Mouse (Mus musculus): ENCODE results near the gene Paqr6. TPM values are rescaled to one million over a fixed set of nuclear protein-coding genes. Genes with fewer than 3 reads are reported as not detected.
"Not testable (repeated sequence)": the region's sequence is repeated elsewhere in the genome, so short reads cannot be mapped to it uniquely, and the experiment has no call there.

The Paqr6 gene
- polyA plus RNA-seq, 1 experiment: 4.3 TPM

DNA sequence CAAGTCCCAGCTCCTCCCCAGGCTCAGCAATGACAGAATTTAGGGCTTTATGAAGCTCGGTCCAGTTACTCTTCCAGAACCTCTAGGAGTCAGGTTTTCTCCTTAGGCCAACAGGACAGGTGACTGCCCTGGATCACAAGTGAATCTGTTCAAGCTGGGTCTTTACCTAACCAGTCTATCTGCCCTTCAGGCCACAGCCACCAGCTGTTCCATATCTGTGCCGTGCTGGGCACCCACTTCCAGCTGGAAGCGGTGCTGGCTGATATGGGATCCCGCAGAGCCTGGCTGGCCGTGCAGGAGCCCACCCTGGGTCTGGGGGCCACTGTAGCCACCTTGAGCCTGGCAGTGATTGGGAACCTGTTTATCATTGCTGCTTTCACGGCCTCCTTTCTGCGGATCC is 18.0 kb downstream of the Paqr6 start:
- H3K4me1 ChIP-seq (ENCODE audit: control insufficient read depth, insufficient read depth, insufficient read length); H3K27me3 ChIP-seq (ENCODE audit: control insufficient read depth, insufficient read depth, low read length); H3K4me3 ChIP-seq (ENCODE audit: extremely low read depth, insufficient read depth, insufficient read length); H3K36me3 ChIP-seq (ENCODE audit: control insufficient read depth, insufficient read depth, low read length); H3K27ac ChIP-seq (ENCODE audit: insufficient read depth, low read length); DNase-seq (ENCODE audit: low read depth in 1 of 2, low spot score in 2 of 2): not testable (repeated sequence)
- 64% methylated on average over 3 of the region's 7 CpGs for WGBS

- no peak for TF ChIP-seq POLR2A (IDR thresholded peaks at IDR 0.05; ENCODE audit: low read depth, low read length)
- TF ChIP-seq CTCF (IDR thresholded peaks at IDR 0.05; ENCODE audit: extremely low read depth, insufficient read depth, insufficient read length, insufficient replicate concordance): no peak
- 0 out of 2 replicates have a peak, but pooled peaks cover 2% of the 10 kb centered on the region for H3K4me1 ChIP-seq (ENCODE audit: control insufficient read depth, insufficient read depth, insufficient read length)
- DNase-seq (ENCODE audit: low read depth in 1 of 2, low spot score in 2 of 2): no peak
- no peaks in the 10 kb centered on the region for H3K36me3 ChIP-seq (ENCODE audit: control insufficient read depth, insufficient read depth, low read length)
- 94% methylated on average over 5 of the region's 5 CpGs for whole genome bisulfite sequencing
- no peak within 1 kb of the TSS for H3K27ac ChIP-seq (ENCODE audit: insufficient read depth, low read length)
- H3K27me3 ChIP-seq (ENCODE audit: control insufficient read depth, insufficient read depth, low read length): no peaks in the 10 kb centered on the region
- H3K4me3 ChIP-seq (ENCODE audit: extremely low read depth, insufficient read depth, insufficient read length): no peak within 1 kb of the TSS
Measured at GRCm38 (mm10) chr3:88384364-88384763, 20.0 kb downstream of the Paqr6 start, which contains the start of gene Bglap. Bglap (minus strand) TSS chr3:88384464.

DNA sequence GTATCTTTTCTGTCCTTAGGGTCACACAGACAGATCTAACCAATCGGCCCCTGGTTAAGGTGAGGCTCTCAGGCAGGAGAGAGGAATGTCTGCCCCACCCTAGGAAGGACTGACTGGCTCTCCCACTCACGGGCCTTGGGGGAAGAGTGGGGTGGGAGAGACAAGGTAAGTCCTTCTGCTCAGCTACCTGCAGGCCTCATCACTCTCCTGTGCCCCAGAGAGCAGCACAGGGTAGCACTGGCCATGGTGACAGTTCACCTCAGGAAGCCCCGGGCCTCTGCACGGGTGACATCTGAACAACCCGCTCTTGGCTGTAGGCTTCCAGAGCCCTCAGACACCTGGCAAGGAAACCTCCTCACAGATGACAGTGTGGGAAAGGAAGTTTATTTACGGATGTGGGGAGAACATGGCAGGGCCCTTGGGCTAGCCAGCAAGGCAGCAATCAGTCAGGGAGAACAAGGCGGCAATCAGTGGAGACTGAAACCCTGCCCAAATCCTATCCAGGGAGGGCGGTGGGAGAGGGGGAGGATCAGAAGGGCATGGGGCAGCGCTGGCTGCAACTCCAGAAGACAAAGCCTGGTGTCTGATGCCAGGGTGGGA is 29.5 kb downstream of the Paqr6 start:
- no peaks in the 10 kb centered on the region for H3K27me3 ChIP-seq (ENCODE audit: control insufficient read depth, insufficient read depth, low read length)
- peak overlapping the region; percentile 61; the same call in 1 of the 2 replicates for H3K27ac ChIP-seq (ENCODE audit: insufficient read depth, low read length)
- no peak overlapping the region for H3K4me3 ChIP-seq (ENCODE audit: extremely low read depth, insufficient read depth, insufficient read length)
- no peak for TF ChIP-seq CTCF (IDR thresholded peaks at IDR 0.05; ENCODE audit: extremely low read depth, insufficient read depth, insufficient read length, insufficient replicate concordance)
- no peak for TF ChIP-seq POLR2A (IDR thresholded peaks at IDR 0.05; ENCODE audit: low read depth, low read length)
- peaks cover 6% of the 10 kb centered on the region for H3K36me3 ChIP-seq (ENCODE audit: control insufficient read depth, insufficient read depth, low read length)
- WGBS: 69% methylated on average over 9 of the region's 9 CpGs
- peaks cover 14% of the 10 kb centered on the region; the same call in 1 of the 2 replicates for H3K4me1 ChIP-seq (ENCODE audit: control insufficient read depth, insufficient read depth, insufficient read length)
- no peak for DNase-seq (ENCODE audit: low read depth in 1 of 2, low spot score in 2 of 2)

DNA sequence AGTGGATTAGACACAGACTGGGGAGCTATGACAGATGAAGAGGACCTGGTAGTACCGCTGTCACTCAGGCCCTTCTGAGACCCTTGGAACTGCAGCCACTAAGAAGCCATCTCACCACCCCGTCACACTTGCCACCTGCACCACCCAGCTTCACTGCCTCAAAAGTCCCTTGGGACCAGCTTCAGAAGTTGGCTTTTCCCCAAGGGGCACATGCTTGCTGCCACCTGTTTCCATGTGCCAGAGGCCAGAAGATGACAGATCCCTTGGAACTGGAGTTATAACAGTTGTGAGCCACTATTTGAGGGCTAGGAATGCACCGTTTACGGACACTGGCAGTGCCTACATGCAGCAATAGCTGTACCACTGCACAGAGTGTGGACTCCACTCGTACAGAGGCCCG is 30.9 kb downstream of the Paqr6 start:
- TF ChIP-seq POLR2A (IDR thresholded peaks at IDR 0.05; ENCODE audit: low read depth, low read length) (no peak), CTCF (IDR thresholded peaks at IDR 0.05; ENCODE audit: extremely low read depth, insufficient read depth, insufficient read length, insufficient replicate concordance) (no peak)
- peaks cover 14% of the 10 kb centered on the region; the same call in 1 of the 2 replicates for H3K4me1 ChIP-seq (ENCODE audit: control insufficient read depth, insufficient read depth, insufficient read length)
- peaks cover 4% of the 10 kb centered on the region for H3K36me3 ChIP-seq (ENCODE audit: control insufficient read depth, insufficient read depth, low read length)

GRCm38 (mm10) chr3:88395742-88396141 is 31.4 kb downstream of the Paqr6 start:
- H3K27me3 ChIP-seq (ENCODE audit: control insufficient read depth, insufficient read depth, low read length): no peaks in the 10 kb centered on the region
- peak in 1 of 2 experiments; percentile 26 for DNase-seq (ENCODE audit: low read depth in 1 of 2, low spot score in 2 of 2)
- 44% methylated on average over 8 of the region's 8 CpGs for WGBS
- TF ChIP-seq POLR2A (IDR thresholded peaks at IDR 0.05; ENCODE audit: low read depth, low read length) (no peak), CTCF (IDR thresholded peaks at IDR 0.05; ENCODE audit: extremely low read depth, insufficient read depth, insufficient read length, insufficient replicate concordance) (no peak)
- peak overlapping the region; percentile 87 for H3K27ac ChIP-seq (ENCODE audit: insufficient read depth, low read length)
- H3K4me3 ChIP-seq (ENCODE audit: extremely low read depth, insufficient read depth, insufficient read length): peak overlapping the region; percentile 56
- peaks cover 14% of the 10 kb centered on the region; the same call in 1 of the 2 replicates for H3K4me1 ChIP-seq (ENCODE audit: control insufficient read depth, insufficient read depth, insufficient read length)
- peaks cover 4% of the 10 kb centered on the region for H3K36me3 ChIP-seq (ENCODE audit: control insufficient read depth, insufficient read depth, low read length)

More for the DNA sequence above, 30.9 kb downstream of the Paqr6 start:
- DNase-seq (ENCODE audit: low read depth in 1 of 2, low spot score in 2 of 2): peak; percentile 61 to 76
- WGBS: 49% methylated on average over 6 of the region's 6 CpGs
- peak overlapping the region; percentile 56 for H3K4me3 ChIP-seq (ENCODE audit: extremely low read depth, insufficient read depth, insufficient read length)
- peak overlapping the region; percentile 87 for H3K27ac ChIP-seq (ENCODE audit: insufficient read depth, low read length)
- no peaks in the 10 kb centered on the region for H3K27me3 ChIP-seq (ENCODE audit: control insufficient read depth, insufficient read depth, low read length)

GRCm38 (mm10) chr3:88398666-88399065 is 34.3 kb downstream of the Paqr6 start:
- DNase-seq (ENCODE audit: low read depth in 1 of 2, low spot score in 2 of 2): no peak
- no peak overlapping the region for H3K4me3 ChIP-seq (ENCODE audit: extremely low read depth, insufficient read depth, insufficient read length)
- no peaks in the 10 kb centered on the region for H3K27me3 ChIP-seq (ENCODE audit: control insufficient read depth, insufficient read depth, low read length)
- no peak for TF ChIP-seq POLR2A (IDR thresholded peaks at IDR 0.05; ENCODE audit: low read depth, low read length)
- TF ChIP-seq CTCF (IDR thresholded peaks at IDR 0.05; ENCODE audit: extremely low read depth, insufficient read depth, insufficient read length, insufficient replicate concordance): no peak
- H3K27ac ChIP-seq (ENCODE audit: insufficient read depth, low read length): no peak overlapping the region
- H3K4me1 ChIP-seq (ENCODE audit: control insufficient read depth, insufficient read depth, insufficient read length): peaks cover 17% of the 10 kb centered on the region; the same call in 1 of the 2 replicates
- 83% methylated on average over 2 of the region's 2 CpGs for WGBS
- peaks cover 4% of the 10 kb centered on the region for H3K36me3 ChIP-seq (ENCODE audit: control insufficient read depth, insufficient read depth, low read length)

DNA sequence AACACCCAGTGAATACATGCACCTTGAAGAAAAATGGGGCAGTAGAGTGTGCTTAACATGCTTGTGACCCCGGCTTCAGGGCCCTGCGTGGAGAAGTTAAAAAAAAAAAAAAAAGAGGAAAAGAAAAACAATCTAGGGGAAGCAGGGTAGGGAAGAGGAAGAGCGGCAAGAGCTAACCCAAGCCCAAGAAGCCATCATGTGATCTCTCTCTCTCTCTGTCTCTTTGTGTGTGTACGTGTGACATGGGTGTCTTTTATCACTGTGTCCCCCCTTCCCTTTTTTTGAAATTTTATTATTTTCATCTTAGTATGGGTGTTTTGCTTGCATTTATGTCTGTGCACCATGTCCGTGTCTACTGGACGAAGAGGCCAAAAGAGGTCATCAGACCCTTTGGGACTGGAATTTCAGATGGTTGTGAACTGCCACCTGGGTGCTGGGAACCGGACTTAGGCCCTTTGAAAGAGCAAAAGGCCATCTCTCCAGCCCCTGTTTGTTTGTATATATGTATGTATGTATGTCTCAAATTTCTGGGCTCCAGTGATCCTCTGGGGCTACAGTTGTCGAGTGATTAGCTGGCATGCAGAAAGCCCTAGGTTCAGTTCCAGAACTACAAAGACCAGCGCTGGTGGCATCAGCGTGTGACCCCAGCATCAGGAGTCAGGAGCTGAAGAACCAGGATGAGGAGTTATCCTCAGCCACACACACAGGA is 39.3 kb downstream of the Paqr6 start:
- TF ChIP-seq CTCF (IDR thresholded peaks at IDR 0.05; ENCODE audit: extremely low read depth, insufficient read depth, insufficient read length, insufficient replicate concordance) (no peak), POLR2A (IDR thresholded peaks at IDR 0.05; ENCODE audit: low read depth, low read length) (no peak)
- DNase-seq (ENCODE audit: low read depth in 1 of 2, low spot score in 2 of 2): no peak
- H3K27me3 ChIP-seq (ENCODE audit: control insufficient read depth, insufficient read depth, low read length): no peaks in the 10 kb centered on the region
- H3K27ac ChIP-seq (ENCODE audit: insufficient read depth, low read length): no peak overlapping the region
- H3K4me3 ChIP-seq (ENCODE audit: extremely low read depth, insufficient read depth, insufficient read length): no peak overlapping the region
- H3K36me3 ChIP-seq (ENCODE audit: control insufficient read depth, insufficient read depth, low read length): no peaks in the 10 kb centered on the region
- WGBS: 85% methylated on average over 10 of the region's 10 CpGs
- peaks cover 4% of the 10 kb centered on the region; the same call in 1 of the 2 replicates for H3K4me1 ChIP-seq (ENCODE audit: control insufficient read depth, insufficient read depth, insufficient read length)
